Mouse (Mus musculus): ENCODE data around the gene Chrnb4. TPM values are rescaled to one million over a fixed set of nuclear protein-coding genes. Genes with fewer than 3 reads are reported as not detected.

The Chrnb4 gene
- polyA plus RNA-seq, 1 experiment from 2014 or later: 0.78 TPM

GRCm38 (mm10) chr9:55065241-55065640 is 16.7 kb upstream of the Chrnb4 start:
- ATAC-seq (ENCODE audit: low read depth) (no peak), DNase-seq (ENCODE audit: low spot score) (no peak)
- Histone ChIP-seq H3K27me3 (replicated peaks; ENCODE audit: control insufficient read depth, insufficient read depth, low read length) (no peaks in the 10 kb centered on the region), H3K4me2 (ENCODE audit: low read depth, low read length) (no peak overlapping the region), H3K4me1 (ENCODE audit: control insufficient read depth, insufficient read depth, low read length) (no peaks in the 10 kb centered on the region), H3K4me3 (ENCODE audit: low read depth, low read length) (no peak overlapping the region), H3K9me3 (ENCODE audit: control insufficient read depth, low read length) (no peaks in the 10 kb centered on the region), H3K9ac (ENCODE audit: low read depth, low read length) (no peak overlapping the region), H3K27ac (replicated peaks; ENCODE audit: low read depth, low read length) (no peak overlapping the region), H3K36me3 (ENCODE audit: control insufficient read depth, insufficient read depth, low read length) (no peaks in the 10 kb centered on the region)
- WGBS: 89% methylated on average over 9 of the region's 9 CpGs

- H3K9me3 ChIP-seq (ENCODE audit: control insufficient read depth, low read length): no peaks in the 10 kb centered on the region
- no peak overlapping the region for H3K4me2 ChIP-seq (ENCODE audit: low read depth, low read length)
- no peaks in the 10 kb centered on the region for H3K4me1 ChIP-seq (ENCODE audit: control insufficient read depth, insufficient read depth, low read length)
- ATAC-seq (ENCODE audit: low read depth): no peak
- no peak overlapping the region for H3K27ac ChIP-seq (replicated peaks; ENCODE audit: low read depth, low read length)
- no peaks in the 10 kb centered on the region for H3K36me3 ChIP-seq (ENCODE audit: control insufficient read depth, insufficient read depth, low read length)
- H3K4me3 ChIP-seq (ENCODE audit: low read depth, low read length): no peak overlapping the region
- no peaks in the 10 kb centered on the region for H3K27me3 ChIP-seq (replicated peaks; ENCODE audit: control insufficient read depth, insufficient read depth, low read length)
- H3K9ac ChIP-seq (ENCODE audit: low read depth, low read length): no peak overlapping the region
- no peak for DNase-seq (ENCODE audit: low spot score)
- 78% methylated on average over 4 of the region's 4 CpGs for WGBS
Observed at GRCm38 (mm10) chr9:55058067-55058466, 9.5 kb upstream of the Chrnb4 start.

- 78% methylated on average over 2 of the region's 2 CpGs for WGBS
- DNase-seq (ENCODE audit: low spot score) (no peak), ATAC-seq (ENCODE audit: low read depth) (no peak)
- H3K27me3 ChIP-seq (replicated peaks; ENCODE audit: control insufficient read depth, insufficient read depth, low read length): no peaks in the 10 kb centered on the region
- H3K4me1 ChIP-seq (ENCODE audit: control insufficient read depth, insufficient read depth, low read length): no peaks in the 10 kb centered on the region
- H3K4me2 ChIP-seq (ENCODE audit: low read depth, low read length): no peak overlapping the region
- H3K9me3 ChIP-seq (ENCODE audit: control insufficient read depth, low read length): no peaks in the 10 kb centered on the region
- no peak overlapping the region for H3K4me3 ChIP-seq (ENCODE audit: low read depth, low read length)
- H3K27ac ChIP-seq (replicated peaks; ENCODE audit: low read depth, low read length): no peak overlapping the region
- no peak overlapping the region for H3K9ac ChIP-seq (ENCODE audit: low read depth, low read length)
- no peaks in the 10 kb centered on the region for H3K36me3 ChIP-seq (ENCODE audit: control insufficient read depth, insufficient read depth, low read length)
Observed at GRCm38 (mm10) chr9:55055386-55055930, 6.9 kb upstream of the Chrnb4 start.

- Histone ChIP-seq H3K4me3 (ENCODE audit: low read depth, low read length) (no peak overlapping the region), H3K36me3 (ENCODE audit: control insufficient read depth, insufficient read depth, low read length) (no peaks in the 10 kb centered on the region), H3K9ac (ENCODE audit: low read depth, low read length) (no peak overlapping the region), H3K27ac (replicated peaks; ENCODE audit: low read depth, low read length) (no peak overlapping the region), H3K4me2 (ENCODE audit: low read depth, low read length) (no peak overlapping the region), H3K4me1 (ENCODE audit: control insufficient read depth, insufficient read depth, low read length) (peaks cover 6% of the 10 kb centered on the region), H3K27me3 (replicated peaks; ENCODE audit: control insufficient read depth, insufficient read depth, low read length) (no peaks in the 10 kb centered on the region), H3K9me3 (ENCODE audit: control insufficient read depth, low read length) (no peaks in the 10 kb centered on the region)
- WGBS: under 1% methylated on average over 3 of the region's 3 CpGs
- ATAC-seq (ENCODE audit: low read depth) (no peak), DNase-seq (ENCODE audit: low spot score) (peak; percentile 33)
Observed at GRCm38 (mm10) chr9:55046764-55047163, 1.8 kb downstream of the Chrnb4 start.

GRCm38 (mm10) chr9:55045001-55045400 is 3.6 kb downstream of the Chrnb4 start:
- H3K4me3 ChIP-seq (ENCODE audit: low read depth, low read length): no peak overlapping the region
- ATAC-seq (ENCODE audit: low read depth) (no peak), DNase-seq (ENCODE audit: low spot score) (no peak)
- no peaks in the 10 kb centered on the region for H3K27me3 ChIP-seq (replicated peaks; ENCODE audit: control insufficient read depth, insufficient read depth, low read length)
- no peaks in the 10 kb centered on the region for H3K36me3 ChIP-seq (ENCODE audit: control insufficient read depth, insufficient read depth, low read length)
- no peak overlapping the region for H3K4me2 ChIP-seq (ENCODE audit: low read depth, low read length)
- WGBS: 77% methylated on average over 2 of the region's 2 CpGs
- H3K4me1 ChIP-seq (ENCODE audit: control insufficient read depth, insufficient read depth, low read length): peaks cover 6% of the 10 kb centered on the region
- no peak overlapping the region for H3K27ac ChIP-seq (replicated peaks; ENCODE audit: low read depth, low read length)
- H3K9me3 ChIP-seq (ENCODE audit: control insufficient read depth, low read length): no peaks in the 10 kb centered on the region
- H3K9ac ChIP-seq (ENCODE audit: low read depth, low read length): no peak overlapping the region

- no peaks in the 10 kb centered on the region for H3K27me3 ChIP-seq (replicated peaks; ENCODE audit: control insufficient read depth, insufficient read depth, low read length)
- no peak overlapping the region for H3K4me3 ChIP-seq (ENCODE audit: low read depth, low read length)
- DNase-seq (ENCODE audit: low spot score) (no peak), ATAC-seq (ENCODE audit: low read depth) (no peak)
- H3K9ac ChIP-seq (ENCODE audit: low read depth, low read length): no peak overlapping the region
- peaks cover 6% of the 10 kb centered on the region for H3K4me1 ChIP-seq (ENCODE audit: control insufficient read depth, insufficient read depth, low read length)
- no peaks in the 10 kb centered on the region for H3K36me3 ChIP-seq (ENCODE audit: control insufficient read depth, insufficient read depth, low read length)
- no peaks in the 10 kb centered on the region for H3K9me3 ChIP-seq (ENCODE audit: control insufficient read depth, low read length)
- no peak overlapping the region for H3K27ac ChIP-seq (replicated peaks; ENCODE audit: low read depth, low read length)
- WGBS: 11% methylated on average over 8 of the region's 8 CpGs
- no peak overlapping the region for H3K4me2 ChIP-seq (ENCODE audit: low read depth, low read length)
Observed at GRCm38 (mm10) chr9:55043688-55044087, 4.9 kb downstream of the Chrnb4 start.

GRCm38 (mm10) chr9:55041389-55041788 is 7.2 kb downstream of the Chrnb4 start:
- H3K4me2 ChIP-seq (ENCODE audit: low read depth, low read length): no peak overlapping the region
- ATAC-seq (ENCODE audit: low read depth) (no peak), DNase-seq (ENCODE audit: low spot score) (no peak)
- H3K36me3 ChIP-seq (ENCODE audit: control insufficient read depth, insufficient read depth, low read length): no peaks in the 10 kb centered on the region
- no peaks in the 10 kb centered on the region for H3K4me1 ChIP-seq (ENCODE audit: control insufficient read depth, insufficient read depth, low read length)
- H3K4me3 ChIP-seq (ENCODE audit: low read depth, low read length): no peak overlapping the region
- 44% methylated on average over 2 of the region's 2 CpGs for WGBS
- no peaks in the 10 kb centered on the region for H3K9me3 ChIP-seq (ENCODE audit: control insufficient read depth, low read length)
- H3K27ac ChIP-seq (replicated peaks; ENCODE audit: low read depth, low read length): no peak overlapping the region
- no peaks in the 10 kb centered on the region for H3K27me3 ChIP-seq (replicated peaks; ENCODE audit: control insufficient read depth, insufficient read depth, low read length)
- H3K9ac ChIP-seq (ENCODE audit: low read depth, low read length): no peak overlapping the region

GRCm38 (mm10) chr9:55039983-55040382 is 8.6 kb downstream of the Chrnb4 start:
- H3K9ac ChIP-seq (ENCODE audit: low read depth, low read length): no peak overlapping the region
- DNase-seq (ENCODE audit: low spot score) (no peak), ATAC-seq (ENCODE audit: low read depth) (no peak)
- no peak overlapping the region for H3K27ac ChIP-seq (replicated peaks; ENCODE audit: low read depth, low read length)
- H3K4me3 ChIP-seq (ENCODE audit: low read depth, low read length): no peak overlapping the region
- H3K27me3 ChIP-seq (replicated peaks; ENCODE audit: control insufficient read depth, insufficient read depth, low read length): no peaks in the 10 kb centered on the region
- no peak overlapping the region for H3K4me2 ChIP-seq (ENCODE audit: low read depth, low read length)
- 49% methylated on average over 3 of the region's 5 CpGs for WGBS
- no peaks in the 10 kb centered on the region for H3K36me3 ChIP-seq (ENCODE audit: control insufficient read depth, insufficient read depth, low read length)
- no peaks in the 10 kb centered on the region for H3K9me3 ChIP-seq (ENCODE audit: control insufficient read depth, low read length)
- H3K4me1 ChIP-seq (ENCODE audit: control insufficient read depth, insufficient read depth, low read length): no peaks in the 10 kb centered on the region

- no peak overlapping the region for H3K4me2 ChIP-seq (ENCODE audit: low read depth, low read length)
- H3K9ac ChIP-seq (ENCODE audit: low read depth, low read length): no peak overlapping the region
- H3K4me3 ChIP-seq (ENCODE audit: low read depth, low read length): no peak overlapping the region
- ATAC-seq (ENCODE audit: low read depth) (no peak), DNase-seq (ENCODE audit: low spot score) (no peak)
- H3K27ac ChIP-seq (replicated peaks; ENCODE audit: low read depth, low read length): no peak overlapping the region
- H3K27me3 ChIP-seq (replicated peaks; ENCODE audit: control insufficient read depth, insufficient read depth, low read length): no peaks in the 10 kb centered on the region
- no peaks in the 10 kb centered on the region for H3K36me3 ChIP-seq (ENCODE audit: control insufficient read depth, insufficient read depth, low read length)
- no peaks in the 10 kb centered on the region for H3K9me3 ChIP-seq (ENCODE audit: control insufficient read depth, low read length)
- 74% methylated on average over 8 of the region's 8 CpGs for WGBS
- no peaks in the 10 kb centered on the region for H3K4me1 ChIP-seq (ENCODE audit: control insufficient read depth, insufficient read depth, low read length)
Observed at GRCm38 (mm10) chr9:55038948-55039347, 9.6 kb downstream of the Chrnb4 start.
